Mouse (Mus musculus) heart, embryonic 15.5 days (tissue): ENCODE data around the gene Uvrag. TPM values are rescaled to one million over a fixed set of nuclear protein-coding genes. Genes with fewer than 3 reads are reported as not detected.
A peak's percentile ranks its signal among the peaks of the same experiment; 100 is the strongest.

ENCODE experiments used
- ATAC-seq: fragments of 200-750 bp; cut with Nextera tagmentation; replicated peaks from 2 replicates; pipeline ENCODE4 v1.8.0; 2017; ENCODE audit warnings: low read depth, moderate TSS enrichment; ENCODE audit not compliant: insufficient number of reproducible peaks, insufficient read depth, low FRiP score
- H3K27ac ChIP-seq: fragments of 300-500 bp; sonication (generic); 2 replicates; pipeline ENCODE4 v1.5.1; 2015; ENCODE audit warnings: mild to moderate bottlenecking, inconsistent platforms
- H3K27me3 ChIP-seq: fragments of 300-500 bp; sonication (generic); 2 replicates; pipeline ENCODE4 v1.6.1; 2015; ENCODE audit warnings: inconsistent platforms
- H3K36me3 ChIP-seq: fragments of 300-500 bp; sonication (generic); 2 replicates; pipeline ENCODE4 v1.6.1; 2015; ENCODE audit warnings: mild to moderate bottlenecking, inconsistent platforms
- H3K4me1 ChIP-seq: fragments of 300-500 bp; sonication (generic); replicated peaks from 2 replicates; pipeline ENCODE4 v1.6.1; 2015; ENCODE audit warnings: inconsistent platforms
- H3K4me2 ChIP-seq: fragments of 300-500 bp; sonication (generic); 2 replicates; pipeline ENCODE4 v1.6.1; 2015; ENCODE audit warnings: inconsistent platforms, mild to moderate bottlenecking, moderate library complexity
- H3K4me3 ChIP-seq: fragments of 300-500 bp; sonication (generic); 2 replicates; pipeline ENCODE4 v1.5.1; 2015; ENCODE audit warnings: mild to moderate bottlenecking, inconsistent platforms
- H3K9ac ChIP-seq: fragments of 300-500 bp; sonication (generic); 2 replicates; pipeline ENCODE4 v1.6.1; 2015; ENCODE audit warnings: mild to moderate bottlenecking, inconsistent platforms
- H3K9me3 ChIP-seq: fragments of 300-500 bp; sonication (generic); replicated peaks from 2 replicates; pipeline ENCODE4 v1.6.1; 2016; ENCODE audit warnings: inconsistent platforms
- WGBS: fragments of 180-500 bp; shearing (Covaris S2); methylation state at CpG from one replicate; pipeline ENCODE4 v1.1.7; 2015; ENCODE audit warnings: mixed read lengths; 5-methylcytosine and 5-hydroxymethylcytosine counted together
- polyA plus RNA-seq: library from polyadenylated mRNA; unstranded; fragments of >200 nt; fragmentation: Nextera tagmentation; extraction: Ambion mirVana; gene quantifications from 2 replicates; pipeline ENCODE4 v1.2.1, GENCODE M21; 2015

Gene Uvrag
- polyA plus RNA-seq, 1 experiment from 2014 or later: 16.0 TPM

DNA sequence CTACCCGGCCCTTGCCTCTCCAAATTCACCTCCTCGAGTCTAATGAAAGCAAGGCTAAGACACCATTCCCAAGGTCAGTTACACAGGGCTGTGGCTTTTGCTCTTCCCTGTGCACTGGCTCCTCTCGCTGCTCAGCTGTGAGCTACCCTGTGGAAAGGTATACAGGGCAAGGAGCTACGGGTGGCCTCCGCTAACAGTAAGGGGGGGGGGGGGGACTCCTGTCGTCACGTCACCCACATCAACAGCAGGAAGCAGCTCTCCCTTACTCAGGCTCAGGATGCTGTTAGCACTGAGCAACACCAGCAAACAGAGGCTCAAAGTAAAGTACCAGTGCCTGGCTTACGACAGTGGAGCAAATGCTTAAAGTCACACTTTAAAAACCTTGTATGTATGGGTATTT is 11.8 kb upstream of the Uvrag start:
- Histone ChIP-seq H3K27me3 (no peaks in the 10 kb centered on the region), H3K36me3 (no peaks in the 10 kb centered on the region), H3K4me2 (no peak overlapping the region), H3K27ac (no peak overlapping the region), H3K4me1 (peaks cover 18% of the 10 kb centered on the region), H3K4me3 (no peak overlapping the region), H3K9me3 (no peaks in the 10 kb centered on the region), H3K9ac (no peak overlapping the region)
- no peak for ATAC-seq
- WGBS: 51% methylated on average over 8 of the region's 8 CpGs

GRCm38 (mm10) chr7:99151342-99151741 is 10.4 kb upstream of the Uvrag start:
- 4% methylated on average over 7 of the region's 7 CpGs for WGBS
- ATAC-seq: peak; percentile 59
- no peaks in the 10 kb centered on the region for H3K27me3 ChIP-seq
- H3K9ac ChIP-seq: no peak overlapping the region
- H3K4me1 ChIP-seq: peaks cover 14% of the 10 kb centered on the region
- no peaks in the 10 kb centered on the region for H3K9me3 ChIP-seq
- H3K4me3 ChIP-seq: no peak overlapping the region
- no peaks in the 10 kb centered on the region for H3K36me3 ChIP-seq
- H3K4me2 ChIP-seq: no peak overlapping the region
- no peak overlapping the region for H3K27ac ChIP-seq

DNA sequence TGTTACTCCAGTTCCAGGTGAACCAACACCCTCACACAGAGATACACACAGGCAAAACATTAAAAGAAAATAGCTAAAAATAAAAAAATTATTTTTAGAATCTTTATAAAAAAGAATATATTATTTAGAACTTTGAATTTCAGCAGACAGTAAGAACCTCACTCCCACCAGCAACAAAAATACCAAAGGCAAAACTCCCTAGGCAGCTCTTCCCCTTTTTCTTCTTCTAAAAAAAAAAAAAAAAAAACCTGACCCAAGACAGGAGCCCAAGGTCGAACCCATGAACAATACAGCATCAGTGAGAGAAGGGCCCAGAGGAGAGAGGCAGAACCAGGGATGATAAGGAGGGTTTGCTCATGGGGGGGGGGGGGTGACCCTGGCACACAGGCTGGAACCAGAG is 8.1 kb upstream of the Uvrag start:
- no peak overlapping the region for H3K4me3 ChIP-seq
- no peak overlapping the region for H3K27ac ChIP-seq
- H3K4me2 ChIP-seq: no peak overlapping the region
- ATAC-seq: no peak
- H3K9ac ChIP-seq: no peak overlapping the region
- peaks cover 11% of the 10 kb centered on the region for H3K4me1 ChIP-seq
- no peaks in the 10 kb centered on the region for H3K27me3 ChIP-seq
- no peaks in the 10 kb centered on the region for H3K9me3 ChIP-seq
- no peaks in the 10 kb centered on the region for H3K36me3 ChIP-seq
- WGBS: 38% methylated on average over 1 of the region's 1 CpGs

DNA sequence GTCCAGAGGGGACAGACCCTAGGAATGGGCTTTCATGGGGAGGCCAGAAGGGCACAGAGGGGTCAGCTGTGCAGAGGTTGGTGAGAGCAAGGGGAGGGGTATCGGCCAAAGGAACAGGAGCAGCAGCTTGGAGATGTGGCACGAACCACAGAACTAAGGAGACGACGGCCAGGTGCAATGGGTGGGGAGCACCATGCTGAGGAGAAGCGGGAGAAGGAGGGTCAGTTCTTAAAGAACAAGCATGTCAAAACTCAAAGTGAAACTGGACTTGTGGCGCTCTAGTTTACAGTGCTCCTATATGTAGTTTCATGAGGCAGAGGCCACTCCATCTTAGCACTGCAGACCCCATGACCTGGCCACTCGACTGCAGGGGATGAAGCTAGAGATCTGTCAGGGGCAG is 6.6 kb upstream of the Uvrag start:
- Histone ChIP-seq H3K27me3 (no peaks in the 10 kb centered on the region), H3K4me2 (no peak overlapping the region), H3K4me3 (no peak overlapping the region), H3K4me1 (peaks cover 11% of the 10 kb centered on the region), H3K9ac (no peak overlapping the region), H3K36me3 (no peaks in the 10 kb centered on the region), H3K27ac (no peak overlapping the region), H3K9me3 (no peaks in the 10 kb centered on the region)
- ATAC-seq: no peak
- 73% methylated on average over 7 of the region's 7 CpGs for WGBS

- H3K27ac ChIP-seq: no peak overlapping the region
- ATAC-seq: no peak
- H3K9ac ChIP-seq: no peak overlapping the region
- no peak overlapping the region for H3K4me2 ChIP-seq
- 66% methylated on average over 7 of the region's 7 CpGs for WGBS
- no peak overlapping the region for H3K4me3 ChIP-seq
- peaks cover 13% of the 10 kb centered on the region for H3K4me1 ChIP-seq
- H3K27me3 ChIP-seq: no peaks in the 10 kb centered on the region
- no peaks in the 10 kb centered on the region for H3K36me3 ChIP-seq
- H3K9me3 ChIP-seq: no peaks in the 10 kb centered on the region
Observed at GRCm38 (mm10) chr7:99146906-99147305, 6.0 kb upstream of the Uvrag start.

DNA sequence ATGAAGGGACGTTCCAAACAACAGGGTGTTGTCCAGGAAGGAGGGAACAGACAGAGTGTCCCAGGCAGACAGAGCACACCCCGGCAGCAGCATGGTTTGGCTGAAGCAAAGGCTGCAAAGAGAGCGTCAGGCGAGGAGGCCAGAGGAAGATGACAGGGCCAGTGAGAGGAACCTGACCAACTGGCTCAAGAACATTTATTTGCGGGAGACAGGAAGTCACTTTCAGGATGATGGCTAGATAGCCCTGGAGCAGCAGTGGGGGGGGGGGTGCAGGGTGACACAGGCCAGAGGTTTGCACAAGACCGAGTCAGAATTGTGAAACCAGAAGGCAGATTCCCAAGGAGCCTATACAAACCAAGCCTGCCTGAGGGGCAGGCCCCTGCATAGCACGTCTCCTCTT is 5.1 kb upstream of the Uvrag start:
- Histone ChIP-seq H3K27ac (no peak overlapping the region), H3K4me1 (peaks cover 17% of the 10 kb centered on the region)

GRCm38 (mm10) chr7:99144616-99145015 is 3.7 kb upstream of the Uvrag start:
- no peak overlapping the region for H3K9ac ChIP-seq
- no peaks in the 10 kb centered on the region for H3K36me3 ChIP-seq
- H3K4me3 ChIP-seq: no peak overlapping the region
- H3K27ac ChIP-seq: no peak overlapping the region
- H3K27me3 ChIP-seq: no peaks in the 10 kb centered on the region
- no peak for ATAC-seq
- no peak overlapping the region for H3K4me2 ChIP-seq
- WGBS: 54% methylated on average over 11 of the region's 11 CpGs
- no peaks in the 10 kb centered on the region for H3K9me3 ChIP-seq
- peaks cover 19% of the 10 kb centered on the region for H3K4me1 ChIP-seq

More for the DNA sequence above, 5.1 kb upstream of the Uvrag start:
- H3K9ac ChIP-seq: no peak overlapping the region
- H3K36me3 ChIP-seq: no peaks in the 10 kb centered on the region
- no peak overlapping the region for H3K4me3 ChIP-seq
- H3K9me3 ChIP-seq: no peaks in the 10 kb centered on the region
- H3K4me2 ChIP-seq: no peak overlapping the region
- no peaks in the 10 kb centered on the region for H3K27me3 ChIP-seq
- ATAC-seq: no peak
- 46% methylated on average over 7 of the region's 7 CpGs for WGBS

- H3K4me1 ChIP-seq: peaks cover 26% of the 10 kb centered on the region
- no peak for ATAC-seq
- 72% methylated on average over 3 of the region's 3 CpGs for WGBS
Observed at GRCm38 (mm10) chr7:99143244-99143643, 2.3 kb upstream of the Uvrag start.

GRCm38 (mm10) chr7:99141919-99142606 is 1.1 kb upstream of the Uvrag start:
- no peak overlapping the region for H3K27ac ChIP-seq

More at GRCm38 (mm10) chr7:99143244-99143643, 2.3 kb upstream of the Uvrag start:
- H3K36me3 ChIP-seq: no peaks in the 10 kb centered on the region
- H3K4me2 ChIP-seq: no peak overlapping the region
- H3K9ac ChIP-seq: no peak overlapping the region
- H3K27ac ChIP-seq: no peak overlapping the region
- no peak overlapping the region for H3K4me3 ChIP-seq
- H3K27me3 ChIP-seq: no peaks in the 10 kb centered on the region
- H3K9me3 ChIP-seq: no peaks in the 10 kb centered on the region

GRCm38 (mm10) chr7:99140511-99140910 is 430 bp downstream of the Uvrag start:
- Histone ChIP-seq H3K27ac (peak overlapping the region; percentile 96), H3K4me1 (peaks cover 20% of the 10 kb centered on the region), H3K9ac (peak overlapping the region; percentile 96), H3K4me3 (peak overlapping the region; percentile 100), H3K27me3 (no peaks in the 10 kb centered on the region), H3K36me3 (0 out of 2 replicates have a peak, but pooled peaks cover 3% of the 10 kb centered on the region), H3K4me2 (peak overlapping the region; percentile 88), H3K9me3 (no peaks in the 10 kb centered on the region)
- ATAC-seq: peak; percentile 2; the same call in 1 of the 2 replicates
- WGBS: under 1% methylated on average over 39 of the region's 39 CpGs

More at GRCm38 (mm10) chr7:99141919-99142606, 1.1 kb upstream of the Uvrag start:
- Histone ChIP-seq H3K9ac (0 out of 2 replicates have a peak overlapping the region, but pooled peaks have one; percentile 26), H3K27me3 (no peaks in the 10 kb centered on the region), H3K4me2 (peak overlapping the region; percentile 71), H3K4me1 (peaks cover 26% of the 10 kb centered on the region), H3K4me3 (peak overlapping the region; percentile 100), H3K36me3 (no peaks in the 10 kb centered on the region), H3K9me3 (no peaks in the 10 kb centered on the region)
- 35% methylated on average over 12 of the region's 12 CpGs for WGBS
- ATAC-seq: no peak

DNA sequence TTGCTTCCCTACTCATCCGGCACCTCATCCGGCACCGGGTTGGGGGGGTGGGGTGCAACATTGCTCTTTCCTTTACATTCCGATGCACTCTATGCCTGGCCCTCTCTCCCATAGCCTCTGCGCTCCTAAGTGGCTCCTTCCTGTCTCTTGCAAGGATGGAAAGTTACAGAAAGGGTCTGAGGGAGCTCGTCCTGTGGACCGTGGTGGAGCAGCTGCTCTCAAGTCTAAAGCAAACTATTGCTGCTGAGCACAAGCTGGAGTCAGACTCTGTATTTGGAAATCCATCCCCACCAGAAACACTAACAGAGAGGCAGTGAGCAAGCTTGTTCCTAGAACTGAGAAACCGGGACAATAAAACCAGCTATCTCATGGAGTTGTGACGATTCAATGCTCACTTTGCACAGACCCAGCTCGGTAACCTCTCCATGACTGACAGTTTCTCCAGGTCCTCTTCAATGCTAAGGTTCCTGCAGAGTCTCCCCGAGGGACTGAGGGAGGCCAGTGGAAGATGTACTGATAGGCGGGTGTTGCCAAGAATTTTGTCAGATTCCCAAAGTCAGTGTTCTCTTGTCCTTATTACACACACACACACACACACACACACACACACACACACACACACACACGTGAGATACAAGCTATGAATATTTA is 975 bp downstream of the Uvrag start:
- peak overlapping the region; percentile 100 for H3K4me3 ChIP-seq
- H3K4me1 ChIP-seq: peaks cover 20% of the 10 kb centered on the region
- H3K4me2 ChIP-seq: peak overlapping the region; percentile 88
- H3K9ac ChIP-seq: peak overlapping the region; percentile 96
- no peaks in the 10 kb centered on the region for H3K27me3 ChIP-seq
- no peak for ATAC-seq
- peak overlapping the region; percentile 96 for H3K27ac ChIP-seq
- no peaks in the 10 kb centered on the region for H3K9me3 ChIP-seq
- WGBS: 0% methylated on average over 13 of the region's 13 CpGs
- 0 out of 2 replicates have a peak, but pooled peaks cover 3% of the 10 kb centered on the region for H3K36me3 ChIP-seq
